Mouse (Mus musculus) urinary bladder, postnatal 14 days (tissue): ENCODE measurements around the gene Upk1b.

Source experiments
- DNase-seq: peaks from one replicate; pipeline ENCODE4 v3.0.0; 2021; ENCODE audit warnings: low spot score

The Upk1b gene

GRCm38 (mm10) chr16:38761972-38762371, 38.2 kb downstream of the Upk1b start:
- no peak for DNase-seq

GRCm38 (mm10) chr16:38760834-38761375, 39.2 kb downstream of the Upk1b start:
- DNase-seq: no peak

DNA sequence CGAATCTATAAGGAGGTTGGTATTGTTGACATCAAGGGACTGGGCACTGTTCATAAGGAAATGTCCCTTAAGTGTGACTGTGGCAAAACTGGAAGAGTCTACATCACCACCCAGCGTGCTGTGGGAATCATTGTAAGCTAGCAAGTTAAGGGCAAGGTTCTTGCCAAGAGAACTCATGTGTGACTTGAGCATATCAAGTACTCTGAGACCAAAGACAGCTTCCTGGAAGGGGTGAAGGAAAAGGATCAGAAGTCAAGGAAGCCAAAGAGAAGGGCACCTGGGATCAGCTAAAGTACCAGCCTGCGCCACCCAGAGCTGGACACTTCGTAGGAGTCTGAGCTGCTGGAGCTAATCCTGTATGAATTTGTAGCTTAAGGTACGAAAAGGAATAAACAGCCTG, 39.9 kb downstream of the Upk1b start:
- no peak for DNase-seq

DNA sequence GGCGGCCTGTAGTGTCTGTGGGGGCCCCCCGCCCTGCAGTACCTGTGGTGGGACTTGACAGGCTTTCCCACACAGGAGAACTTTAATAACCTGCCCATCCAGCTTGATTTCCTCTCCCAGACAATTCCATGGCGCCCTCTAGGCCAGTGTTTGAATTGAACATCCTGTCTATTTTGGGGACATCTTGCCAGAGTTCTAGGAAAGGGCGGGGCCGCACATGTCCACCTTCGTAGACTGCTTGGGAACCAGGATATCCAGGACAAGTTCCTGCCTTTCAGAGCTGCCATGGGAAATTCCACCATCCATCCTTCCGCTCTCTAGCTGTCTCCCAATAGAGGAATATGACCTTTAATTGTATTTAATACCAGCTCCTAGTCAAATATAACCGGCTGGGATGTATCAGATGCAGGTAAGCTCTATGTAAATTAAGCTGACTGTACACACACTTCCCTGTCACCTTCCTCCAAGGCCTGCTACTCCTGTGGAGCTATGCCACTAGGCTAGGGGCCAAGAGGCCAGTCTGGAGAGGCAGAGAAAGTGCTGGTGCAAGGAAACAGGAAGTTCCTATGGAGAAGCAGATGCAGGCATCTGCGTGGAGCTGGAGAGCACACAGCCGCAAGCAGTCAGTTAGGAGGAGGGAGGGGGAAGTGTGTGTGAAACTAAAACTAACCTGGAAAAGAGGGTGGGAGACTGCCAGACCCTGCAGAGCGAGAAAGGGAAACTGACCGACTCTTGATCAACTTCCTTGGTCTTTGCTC, 41.8 kb downstream of the Upk1b start:
- no peak for DNase-seq

DNA sequence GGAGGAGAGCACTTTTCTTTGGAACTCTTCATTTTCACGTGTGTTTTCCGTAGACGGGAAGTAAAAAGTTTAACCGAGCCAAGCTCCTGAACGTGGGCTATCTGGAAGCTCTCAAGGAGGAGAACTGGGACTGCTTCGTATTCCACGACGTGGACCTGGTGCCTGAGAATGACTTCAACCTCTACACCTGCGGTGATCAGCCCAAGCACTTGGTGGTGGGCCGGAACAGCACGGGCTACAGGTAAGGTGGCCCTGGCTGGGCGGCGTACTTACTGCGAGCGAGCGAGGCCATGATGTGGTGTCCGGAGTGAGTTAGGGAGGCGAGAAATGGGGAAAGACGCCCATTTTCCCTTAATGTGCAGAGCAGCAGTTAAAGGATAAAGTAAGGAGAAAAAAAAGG, 42.5 kb downstream of the Upk1b start:
- DNase-seq: no peak

- DNase-seq: no peak
Measured at GRCm38 (mm10) chr16:38756572-38756971, 43.6 kb downstream of the Upk1b start.

DNA sequence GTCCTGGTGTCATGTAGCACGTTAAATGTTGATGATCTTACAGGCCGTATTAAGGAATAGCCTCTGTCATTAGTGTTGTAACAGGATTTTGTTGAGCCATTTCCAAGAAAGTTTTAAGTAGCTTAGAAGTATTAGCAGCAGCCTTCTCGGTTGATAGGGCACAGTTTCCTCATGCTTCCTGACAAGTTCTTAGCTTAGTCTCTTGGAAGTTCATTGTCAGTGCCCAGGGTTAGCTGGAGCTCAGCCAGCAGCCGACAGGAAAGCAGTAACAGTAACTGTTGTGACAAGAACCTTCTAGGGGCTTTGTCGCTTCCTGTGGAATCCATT, 44.0 kb downstream of the Upk1b start:
- DNase-seq: no peak

GRCm38 (mm10) chr16:38755452-38756176, 44.5 kb downstream of the Upk1b start:
- DNase-seq: no peak

GRCm38 (mm10) chr16:38753631-38754030, 46.5 kb downstream of the Upk1b start:
- no peak for DNase-seq

DNA sequence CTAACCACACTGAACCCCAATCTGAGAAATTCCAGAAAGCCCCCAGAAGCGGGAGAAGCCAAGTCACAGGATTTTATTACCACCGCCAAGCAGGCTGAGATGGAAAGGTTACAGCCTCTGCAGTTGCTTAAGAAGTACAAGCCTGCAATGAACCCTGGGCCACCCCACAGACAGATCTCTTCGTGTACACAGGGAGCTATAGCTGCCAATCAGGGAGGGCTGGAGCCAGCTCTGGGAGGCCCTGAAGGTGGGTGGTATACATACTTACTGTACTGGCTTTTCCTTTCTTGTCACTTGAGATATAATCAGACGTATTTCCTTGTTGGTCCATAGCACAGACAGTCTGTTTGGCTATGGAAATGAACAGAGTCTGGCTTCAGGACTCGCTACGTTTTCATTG, 49.3 kb downstream of the Upk1b start:
- DNase-seq: no peak

GRCm38 (mm10) chr16:38743941-38744673, 56.0 kb downstream of the Upk1b start:
- DNase-seq: no peak

GRCm38 (mm10) chr16:38742659-38743131, 57.4 kb downstream of the Upk1b start:
- DNase-seq: no peak

- peak; percentile 83 for DNase-seq
Measured at GRCm38 (mm10) chr16:38742113-38742658, 57.9 kb downstream of the Upk1b start, which contains the start of gene B4galt4. TSS of gene B4galt4 (plus strand) at chr16:38742264.

- DNase-seq: no peak
Measured at GRCm38 (mm10) chr16:38741204-38741903, 58.8 kb downstream of the Upk1b start.

DNA sequence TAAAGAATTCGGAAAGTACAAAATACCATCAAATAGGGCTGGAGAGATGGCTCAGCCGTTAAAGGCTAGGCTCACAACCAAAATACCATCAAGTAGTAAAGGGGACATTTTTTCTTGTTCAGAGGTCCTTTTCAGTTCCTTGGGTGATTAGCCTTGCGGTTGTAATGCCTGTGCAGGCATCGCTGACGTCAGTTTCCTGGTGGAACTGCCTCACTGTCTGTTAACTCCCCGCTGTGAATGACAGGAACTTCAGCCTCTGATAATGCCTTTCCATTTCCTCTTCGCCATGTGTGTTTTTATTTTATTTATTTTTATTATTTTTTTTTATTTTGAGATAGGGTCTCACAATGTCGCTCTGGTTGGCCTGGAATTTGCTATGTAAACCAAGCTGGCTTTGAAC, 69.2 kb downstream of the Upk1b start:
- no peak for DNase-seq

DNA sequence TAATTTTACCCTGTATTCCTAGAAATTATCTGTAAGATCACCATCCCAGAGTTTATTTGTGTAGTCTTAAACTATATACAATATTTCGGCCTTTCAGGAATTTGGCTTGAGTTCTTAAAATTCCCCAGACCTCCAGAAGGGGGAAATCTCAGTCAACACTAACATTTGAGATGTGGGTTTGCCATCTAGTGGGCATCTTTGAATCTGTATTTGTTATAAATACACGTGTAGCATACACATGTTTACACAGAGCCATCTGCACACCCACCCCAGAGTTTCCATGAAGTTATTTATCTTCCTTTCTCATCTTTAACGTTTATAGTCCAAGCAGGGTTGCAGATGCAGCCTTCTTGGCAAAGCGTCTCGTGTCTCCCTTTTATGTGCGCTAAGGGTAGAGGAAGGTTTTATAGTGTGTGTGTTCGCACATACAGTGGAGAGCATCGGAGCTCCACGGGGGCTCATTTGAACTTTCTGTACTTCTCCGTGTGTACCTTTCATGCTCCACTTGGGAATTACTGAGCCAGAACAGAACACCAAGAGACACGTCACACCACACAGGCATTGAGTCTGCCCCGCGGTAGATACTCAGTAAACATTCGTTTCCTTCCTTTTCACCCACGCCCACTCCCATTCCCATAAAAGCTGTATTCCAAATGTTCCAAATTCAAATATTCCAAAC, 70.4 kb downstream of the Upk1b start:
- no peak for DNase-seq

DNA sequence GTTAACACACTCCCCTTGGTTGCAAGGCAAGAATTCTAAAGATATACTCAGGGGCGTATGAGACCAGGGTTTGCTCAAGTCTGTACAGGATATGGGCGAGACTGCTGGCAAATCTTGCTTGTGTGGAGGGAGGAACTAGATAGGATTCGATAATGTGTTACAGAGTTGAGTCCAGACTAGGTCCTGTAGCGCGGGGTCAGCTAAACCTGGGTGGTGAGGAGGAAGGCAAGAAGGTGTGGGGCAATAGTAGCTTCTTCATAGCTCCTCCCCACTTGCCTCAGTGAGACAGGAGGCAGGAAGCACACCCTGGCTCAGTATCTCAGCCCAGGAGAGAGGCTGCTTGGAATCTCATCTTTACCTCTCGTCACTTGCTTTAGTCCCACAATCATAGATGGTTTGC, 71.0 kb downstream of the Upk1b start:
- DNase-seq: no peak

DNA sequence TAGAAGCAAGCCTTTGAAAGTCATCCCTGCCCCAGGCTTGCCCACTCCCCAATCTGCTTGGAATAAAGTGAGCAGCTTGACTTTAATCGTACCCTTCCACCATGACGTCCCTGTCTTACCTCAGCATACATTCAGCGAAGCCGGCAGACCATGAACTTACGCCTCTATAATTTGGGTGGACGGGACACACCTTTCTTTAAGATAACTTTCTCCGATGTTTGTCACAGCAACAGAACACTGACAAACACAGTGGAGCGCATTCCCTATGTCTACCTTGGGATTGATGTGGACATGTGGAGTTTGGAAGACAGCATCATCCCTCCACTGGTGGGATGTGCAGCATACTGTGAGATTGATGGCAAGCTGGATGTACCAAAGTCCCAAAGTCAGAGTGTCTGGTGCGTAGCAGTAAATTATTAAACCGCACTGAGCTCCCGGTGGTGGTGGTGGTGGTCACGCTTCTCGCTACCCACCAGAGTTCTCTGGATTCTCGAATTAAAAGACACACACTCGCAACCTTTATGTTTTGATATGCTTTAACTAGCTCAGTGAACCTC, 71.5 kb downstream of the Upk1b start:
- no peak for DNase-seq

GRCm38 (mm10) chr16:38724974-38725373, 75.2 kb downstream of the Upk1b start:
- no peak for DNase-seq

DNA sequence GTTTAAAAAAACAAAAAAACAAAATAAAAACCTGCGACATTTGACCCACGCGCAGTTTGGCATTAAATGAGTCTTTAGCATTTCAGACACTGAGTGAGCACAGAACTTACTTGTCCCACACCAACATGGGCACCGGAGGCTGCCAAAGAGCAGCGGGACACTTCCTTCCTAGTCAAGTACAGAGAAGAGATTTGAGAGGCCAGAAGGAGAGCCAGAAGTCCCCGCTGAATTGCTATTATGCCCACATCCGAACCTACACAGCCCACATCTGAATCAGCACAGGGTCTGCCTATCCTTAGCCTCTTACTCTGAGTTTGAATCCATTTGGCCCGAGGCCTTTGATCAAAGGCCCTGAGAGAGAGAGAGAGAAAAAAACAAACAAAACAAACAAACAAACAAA, 75.9 kb downstream of the Upk1b start:
- DNase-seq: no peak
